Mouse (Mus musculus) lung, adult 2 months (tissue): ENCODE results near the gene Ophn1.

ENCODE experiments used
- CTCF ChIP-seq: fragments of 200-500 bp; IDR thresholded peaks from 2 replicates; pipeline ENCODE4 v1.5.1; 2011; ENCODE audit warnings: mild to moderate bottlenecking, low read length, control low read depth; ENCODE audit not compliant: insufficient read depth
- POLR2A ChIP-seq: fragments of 200-500 bp; IDR thresholded peaks from 2 replicates; pipeline ENCODE4 v1.6.1; 2011; ENCODE audit warnings: low read depth, mild to moderate bottlenecking, control low read depth, low read length, borderline replicate concordance; ENCODE audit errors: extremely low read depth

- TF ChIP-seq CTCF (no peak), POLR2A (no peak)
These were observed 272.0 kb downstream of the Ophn1 start for GRCm38 (mm10) chrX:98618865-98619264.
